Mouse (Mus musculus): ENCODE data around the gene Wdr35.
A peak's percentile ranks its signal among the peaks of the same experiment; 100 is the strongest.

The Wdr35 gene

GRCm38 (mm10) chr12:9052075-9052829 lies 78.6 kb downstream of the Wdr35 start:
- peak; percentile 77 for DNase-seq (ENCODE audit: low spot score)

- no peak for DNase-seq (ENCODE audit: low spot score)
These were observed 79.7 kb downstream of the Wdr35 start for GRCm38 (mm10) chr12:9053345-9053744.

GRCm38 (mm10) chr12:9054012-9054411 lies 80.3 kb downstream of the Wdr35 start:
- no peak for DNase-seq (ENCODE audit: low spot score)

GRCm38 (mm10) chr12:9055269-9055668 lies 81.6 kb downstream of the Wdr35 start:
- DNase-seq (ENCODE audit: low spot score), result no peak

- DNase-seq (ENCODE audit: low spot score), result no peak
These were observed 85.8 kb downstream of the Wdr35 start for GRCm38 (mm10) chr12:9059502-9059901.

GRCm38 (mm10) chr12:9059965-9060364 lies 86.3 kb downstream of the Wdr35 start:
- DNase-seq (ENCODE audit: low spot score), result no peak

- no peak for DNase-seq (ENCODE audit: low spot score)
These were observed 89.9 kb downstream of the Wdr35 start for GRCm38 (mm10) chr12:9063611-9064010.

- DNase-seq (ENCODE audit: low spot score), result no peak
These were observed 97.4 kb downstream of the Wdr35 start for GRCm38 (mm10) chr12:9071058-9071457.

- no peak for DNase-seq (ENCODE audit: low spot score)
These were observed 97.8 kb downstream of the Wdr35 start for GRCm38 (mm10) chr12:9071493-9071892.

- no peak for DNase-seq (ENCODE audit: low spot score)
These were observed 103.9 kb downstream of the Wdr35 start for GRCm38 (mm10) chr12:9077554-9078125.
